ENCODE assay signal across 27 mouse cellular contexts in genomic region chr10:40393447-40394143, GRCm38 (mm10). TPM values are rescaled to one million over a fixed set of nuclear protein-coding genes. Genes with fewer than 3 reads are reported as not detected.
A peak's percentile ranks its signal among the peaks of the same experiment; 100 is the strongest.
DNase-seq lines count a peak whose midpoint lies in the region; ATAC-seq and TF ChIP-seq lines count a peak whose summit lies in the region.
"Had no signal": no experiment of that assay in that cellular context is flagged by ENCODE, and none has a peak within 500 bp of the region (broad histone marks: within the 10 kb centered on the region; RNA-seq: fewer than 3 reads in every experiment).

No protein-coding gene starts in this region.

- no peak overlapping the region for H3K9ac ChIP-seq in kidney, postnatal 0 days (ENCODE audit: low read depth, low read length)
- H3K9ac ChIP-seq in midbrain, postnatal 0 days (replicated peaks; ENCODE audit: low read length, poor library complexity, severe bottlenecking) = no peak overlapping the region
- no peak overlapping the region for H3K9ac ChIP-seq in midbrain, embryonic 16.5 days (ENCODE audit: low read depth, low read length)
- no peak overlapping the region for H3K9ac ChIP-seq in stomach, postnatal 0 days (ENCODE audit: low read length)
- H3K9ac ChIP-seq: forebrain, embryonic 15.5 days; heart, embryonic 15.5 days; liver, embryonic 14.5 days; midbrain, embryonic 13.5 days; neural tube, embryonic 12.5 days had no signal

- no peak for TF ChIP-seq EP300 in stomach, postnatal 0 days (optimal IDR thresholded peaks at IDR 0.05)

- no peak overlapping the region for H3K4me2 ChIP-seq in kidney, postnatal 0 days (ENCODE audit: low read length)
- no peak overlapping the region for H3K4me2 ChIP-seq in midbrain, postnatal 0 days (ENCODE audit: low read depth, low read length, poor library complexity, severe bottlenecking)
- no peak overlapping the region for H3K4me2 ChIP-seq in midbrain, embryonic 16.5 days (ENCODE audit: low read length)
- no peak overlapping the region for H3K4me2 ChIP-seq in stomach, postnatal 0 days (replicated peaks; ENCODE audit: low read depth)
- H3K4me2 ChIP-seq: forebrain, embryonic 15.5 days; heart, embryonic 15.5 days; midbrain, embryonic 13.5 days; neural tube, embryonic 12.5 days had no signal

- WGBS in kidney, postnatal 0 days = 78% methylated on average over 2 of the region's 2 CpGs
- WGBS in midbrain, postnatal 0 days = 82% methylated on average over 2 of the region's 2 CpGs
- 82% methylated on average over 2 of the region's 2 CpGs for WGBS in midbrain, embryonic 16.5 days
- 54% methylated on average over 2 of the region's 2 CpGs for WGBS in stomach, postnatal 0 days

- no peaks in the 10 kb centered on the region for H3K9me3 ChIP-seq in kidney, postnatal 0 days (replicated peaks; ENCODE audit: low read length)
- H3K9me3 ChIP-seq in midbrain, postnatal 0 days (ENCODE audit: low read length) = no peaks in the 10 kb centered on the region
- H3K9me3 ChIP-seq in midbrain, embryonic 16.5 days (replicated peaks; ENCODE audit: control insufficient read depth, low read length, poor library complexity, severe bottlenecking) = no peaks in the 10 kb centered on the region
- H3K9me3 ChIP-seq in stomach, postnatal 0 days (ENCODE audit: control insufficient read depth, low read length) = no peaks in the 10 kb centered on the region
- H3K9me3 ChIP-seq: embryonic facial prominence, embryonic 10.5 days; forebrain, embryonic 15.5 days; G1E; heart, embryonic 15.5 days; midbrain, embryonic 13.5 days; neural tube, embryonic 12.5 days had no signal

- no peaks in the 10 kb centered on the region for H3K4me1 ChIP-seq in kidney, postnatal 0 days (replicated peaks; ENCODE audit: insufficient read depth, low read length)
- no peaks in the 10 kb centered on the region for H3K4me1 ChIP-seq in midbrain, postnatal 0 days (ENCODE audit: insufficient read depth, low read length)
- H3K4me1 ChIP-seq in midbrain, embryonic 16.5 days (ENCODE audit: control insufficient read depth, insufficient read depth, low read length) = no peaks in the 10 kb centered on the region
- no peaks in the 10 kb centered on the region for H3K4me1 ChIP-seq in stomach, postnatal 0 days (replicated peaks; ENCODE audit: control insufficient read depth, insufficient read depth)
- H3K4me1 ChIP-seq: embryonic facial prominence, embryonic 10.5 days; forebrain, embryonic 15.5 days; midbrain, embryonic 13.5 days; neural tube, embryonic 12.5 days had no signal

- intact Hi-C loops in heart, postnatal 25 days (cut with DNase I) = no loop called here
- intact Hi-C loops in left cerebral cortex, postnatal 4 days (cut with DNase I) = no loop called here

- ATAC-seq in kidney, postnatal 0 days (replicated peaks; ENCODE audit: low FRiP score, low read depth) = no peak
- no peak for ATAC-seq in midbrain, postnatal 0 days (ENCODE audit: low FRiP score)
- no peak for ATAC-seq in midbrain, embryonic 16.5 days
- ATAC-seq in stomach, postnatal 0 days (ENCODE audit: low FRiP score, low TSS enrichment) = no peak
- ATAC-seq: forebrain, embryonic 15.5 days; hindbrain, embryonic 16.5 days; midbrain, embryonic 13.5 days had no signal

- DNase-seq in heart, adult 11 months = peak; percentile 41
- no peak for DNase-seq in heart, postnatal 25 days (ENCODE audit: low spot score)
- DNase-seq in kidney, postnatal 0 days (ENCODE audit: low spot score) = no peak
- no peak for DNase-seq in kidney, adult 8-10 months
- no peak for DNase-seq in midbrain, postnatal 0 days (ENCODE audit: low spot score)
- DNase-seq in stomach, postnatal 0 days (ENCODE audit: low spot score) = no peak
- no peak for DNase-seq in left cerebral cortex, postnatal 4 days
- DNase-seq: adrenal gland, postnatal 10 days; cerebellum, adult 9-11 months; gastrocnemius, postnatal 10 days; heart, adult 18-20 months; kidney, adult 11 months; kidney, postnatal 14 days; layer of hippocampus, postnatal 36 days; lung, postnatal 10 days; right cerebral cortex, postnatal 25 days; thymus, adult 2 months; thymus, postnatal 4 days had no signal

- no peaks in the 10 kb centered on the region for H3K36me3 ChIP-seq in kidney, postnatal 0 days (ENCODE audit: insufficient read depth, low read length)
- no peaks in the 10 kb centered on the region for H3K36me3 ChIP-seq in midbrain, postnatal 0 days (ENCODE audit: insufficient read depth, low read length)
- H3K36me3 ChIP-seq in midbrain, embryonic 16.5 days (ENCODE audit: control insufficient read depth, insufficient read depth, low read length) = no peaks in the 10 kb centered on the region
- no peaks in the 10 kb centered on the region for H3K36me3 ChIP-seq in stomach, postnatal 0 days (ENCODE audit: control insufficient read depth, insufficient read depth, low read length)
- H3K36me3 ChIP-seq: forebrain, embryonic 15.5 days; heart, embryonic 15.5 days had no signal

- 0 out of 2 replicates have a peak, but pooled peaks have one; percentile 24 for TF ChIP-seq CTCF in kidney, postnatal 0 days (IDR thresholded peaks at IDR 0.05; ENCODE audit: low read depth)
- TF ChIP-seq CTCF in midbrain, postnatal 0 days (IDR thresholded peaks at IDR 0.05) = peak; percentile 34
- peak; percentile 57 for TF ChIP-seq CTCF in stomach, postnatal 0 days (IDR thresholded peaks at IDR 0.05; ENCODE audit: low read depth)

- H3K27ac ChIP-seq in kidney, postnatal 0 days = no peak overlapping the region
- H3K27ac ChIP-seq in midbrain, postnatal 0 days (ENCODE audit: low read depth, low read length) = no peak overlapping the region
- H3K27ac ChIP-seq in midbrain, embryonic 16.5 days (ENCODE audit: low read length) = no peak overlapping the region
- 0 out of 2 replicates have a peak overlapping the region, but pooled peaks have one; percentile 24 for H3K27ac ChIP-seq in stomach, postnatal 0 days (replicated peaks)
- H3K27ac ChIP-seq: embryonic facial prominence, embryonic 10.5 days; forebrain, embryonic 15.5 days; heart, embryonic 15.5 days; liver, embryonic 14.5 days; midbrain, embryonic 13.5 days; neural tube, embryonic 12.5 days had no signal

- no peaks in the 10 kb centered on the region for H3K27me3 ChIP-seq in kidney, postnatal 0 days (ENCODE audit: insufficient read depth, low read length)
- H3K27me3 ChIP-seq in midbrain, postnatal 0 days (ENCODE audit: insufficient read depth, low read length) = no peaks in the 10 kb centered on the region
- H3K27me3 ChIP-seq in midbrain, embryonic 16.5 days (ENCODE audit: control insufficient read depth, insufficient read depth, low read depth, low read length) = no peaks in the 10 kb centered on the region
- no peaks in the 10 kb centered on the region for H3K27me3 ChIP-seq in stomach, postnatal 0 days (ENCODE audit: control insufficient read depth, insufficient read depth, low read length)
- H3K27me3 ChIP-seq: forebrain, embryonic 15.5 days; heart, embryonic 15.5 days; midbrain, embryonic 13.5 days; neural tube, embryonic 12.5 days had no signal

- H3K4me3 ChIP-seq in kidney, postnatal 0 days (replicated peaks; ENCODE audit: low read depth, low read length) = no peak overlapping the region
- H3K4me3 ChIP-seq in midbrain, postnatal 0 days (ENCODE audit: low read depth, low read length) = no peak overlapping the region
- no peak overlapping the region for H3K4me3 ChIP-seq in midbrain, embryonic 16.5 days (ENCODE audit: low read depth, low read length)
- no peak overlapping the region for H3K4me3 ChIP-seq in stomach, postnatal 0 days (ENCODE audit: low read depth, low read length)
- H3K4me3 ChIP-seq: embryonic facial prominence, embryonic 10.5 days; forebrain, embryonic 15.5 days; heart, embryonic 15.5 days; midbrain, embryonic 13.5 days; neural tube, embryonic 12.5 days had no signal

RNA-seq across cellular contexts. Expression of gene Cdk19, which starts 54.2 kb away (rescaled TPM):
- 10 to 100 TPM; 11.9 to 15.7 TPM for total RNA-seq in heart, postnatal 25 days (2021)
- polyA plus RNA-seq in kidney, postnatal 0 days (2015; fragmentation: Nextera tagmentation; extraction: Ambion mirVana) = 7.2 and 7.3 TPM in 2 replicates
- total RNA-seq in midbrain, postnatal 0 days (2014; rRNA removed) = 11.8 and 13.2 TPM in 2 replicates
- polyA plus RNA-seq in midbrain, postnatal 0 days (2015; fragmentation: Nextera tagmentation; extraction: Ambion mirVana) = 3.8 and 3.9 TPM in 2 replicates
- polyA plus RNA-seq in midbrain, embryonic 16.5 days (2015; fragmentation: Nextera tagmentation; extraction: Ambion mirVana) = 7.2 and 7.7 TPM in 2 replicates
- 4.2 and 4.4 TPM in 2 replicates for polyA plus RNA-seq in stomach, postnatal 0 days (2015; fragmentation: Nextera tagmentation; extraction: Ambion mirVana)
- total RNA-seq in left cerebral cortex, postnatal 4 days (2021) = 10 to 100 TPM; 52.2 to 63.3 TPM
